Mouse (Mus musculus) hindbrain, embryonic 12.5 days (tissue): ENCODE measurements around the gene Rcc2. TPM values are rescaled to one million over a fixed set of nuclear protein-coding genes. Genes with fewer than 3 reads are reported as not detected.

Experiments used
- ATAC-seq: fragments of 200-750 bp; cut with Nextera tagmentation; 2 replicates; pipeline ENCODE4 v1.8.0; 2017; ENCODE audit warnings: moderate TSS enrichment; ENCODE audit not compliant: low FRiP score
- H3K27ac ChIP-seq: fragments of 300-500 bp; sonication (generic); 2 replicates; pipeline ENCODE4 v1.5.1; 2016; ENCODE audit warnings: mild to moderate bottlenecking
- H3K27me3 ChIP-seq: fragments of 300-500 bp; sonication (generic); 2 replicates; pipeline ENCODE4 v1.6.1; 2016; ENCODE audit warnings: mild to moderate bottlenecking
- H3K36me3 ChIP-seq: fragments of 300-500 bp; sonication (generic); 2 replicates; pipeline ENCODE4 v1.6.1; 2016; ENCODE audit warnings: mild to moderate bottlenecking
- H3K4me1 ChIP-seq: fragments of 300-500 bp; sonication (generic); 2 replicates; pipeline ENCODE4 v1.6.1; 2016
- H3K4me2 ChIP-seq: fragments of 300-500 bp; sonication (generic); replicated peaks from 2 replicates; pipeline ENCODE4 v1.6.1; 2016; ENCODE audit warnings: mild to moderate bottlenecking
- H3K4me3 ChIP-seq: fragments of 300-500 bp; sonication (generic); 2 replicates; pipeline ENCODE4 v1.5.1; 2016; ENCODE audit warnings: mild to moderate bottlenecking
- H3K9ac ChIP-seq: fragments of 300-500 bp; sonication (generic); 2 replicates; pipeline ENCODE4 v1.6.1; 2016; ENCODE audit warnings: mild to moderate bottlenecking, moderate library complexity
- H3K9me3 ChIP-seq: fragments of 300-500 bp; sonication (generic); replicated peaks from 2 replicates; pipeline ENCODE4 v1.6.1; 2016; ENCODE audit warnings: mild to moderate bottlenecking
- WGBS: fragments of 180-500 bp; shearing (Covaris S2); methylation state at CpG from one replicate; pipeline ENCODE4 v1.1.7; 2016; 5-methylcytosine and 5-hydroxymethylcytosine counted together
- polyA plus RNA-seq: library from polyadenylated mRNA; unstranded; fragments of >200 nt; fragmentation: Nextera tagmentation; extraction: Ambion mirVana; gene quantifications from 2 replicates; pipeline ENCODE4 v1.2.1, GENCODE M21; 2016

The Rcc2 gene
- polyA plus RNA-seq, 1 experiment from 2014 or later = 97.8 TPM

DNA sequence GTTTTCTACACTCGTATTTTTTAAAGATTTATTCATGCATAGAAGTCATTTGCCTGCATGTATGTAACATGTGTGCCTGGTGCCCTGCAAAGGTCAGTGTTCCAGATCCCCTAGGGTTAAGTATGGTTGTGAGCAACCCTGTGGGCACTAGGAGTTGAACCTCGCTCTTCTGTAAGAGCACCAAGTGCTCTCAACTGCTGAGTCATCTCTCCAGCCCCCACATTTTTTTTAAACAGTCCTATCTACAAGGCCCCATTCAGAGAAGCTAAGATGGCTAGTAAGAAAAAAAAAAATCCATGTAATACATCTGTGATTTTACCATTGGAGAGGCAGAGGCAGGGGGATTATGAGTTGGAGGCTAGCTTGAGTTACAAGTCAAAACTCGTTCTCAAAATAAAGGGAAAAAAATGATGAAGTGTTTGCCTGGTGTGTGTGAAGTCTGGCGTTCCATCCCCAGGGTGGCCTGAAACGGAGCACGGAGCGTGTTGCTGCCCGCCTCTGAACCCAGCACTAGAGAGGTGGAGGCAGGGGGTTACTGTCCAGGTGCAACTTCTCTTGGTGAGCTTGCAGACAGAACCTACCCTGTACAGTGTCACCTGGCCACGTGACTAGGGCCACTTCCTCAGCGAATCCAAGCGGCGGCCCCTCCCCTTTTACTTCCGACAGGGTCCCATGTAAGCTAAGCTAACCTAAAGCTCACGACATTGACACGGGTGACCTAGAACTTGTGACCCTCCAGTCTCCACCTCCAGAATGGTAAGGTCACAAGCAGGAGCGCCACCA lies 10.3 kb upstream of the Rcc2 start:
- WGBS = 74% methylated on average over 16 of the region's 16 CpGs
- Histone ChIP-seq H3K4me2 (no peak overlapping the region), H3K4me1 (peaks cover 1% of the 10 kb centered on the region; the same call in 1 of the 2 replicates), H3K9ac (no peak overlapping the region), H3K27me3 (peaks cover 7% of the 10 kb centered on the region; the same call in 1 of the 2 replicates), H3K4me3 (no peak overlapping the region), H3K9me3 (no peaks in the 10 kb centered on the region), H3K36me3 (no peaks in the 10 kb centered on the region), H3K27ac (no peak overlapping the region)
- ATAC-seq = no peak

DNA sequence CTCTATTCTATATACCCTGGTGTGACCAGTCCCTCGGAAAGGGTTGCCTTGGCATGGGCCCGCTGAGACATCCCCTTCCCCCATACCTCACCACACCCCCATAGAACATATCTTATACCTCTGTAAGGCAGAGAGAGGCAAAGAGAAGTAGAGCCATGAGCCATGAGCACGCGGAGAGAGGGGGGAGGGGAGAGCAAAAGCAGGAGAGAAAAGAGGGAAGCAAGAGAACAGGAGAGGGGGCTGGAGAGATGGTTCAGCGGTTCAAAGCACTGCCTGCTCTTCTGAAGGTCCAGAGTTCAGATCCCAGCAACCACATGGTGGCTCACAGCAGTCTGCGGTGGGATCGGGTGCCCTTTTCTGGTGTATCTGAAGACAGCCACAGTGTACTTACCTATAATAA lies 8.9 kb upstream of the Rcc2 start:
- Histone ChIP-seq H3K27me3 (peaks cover 6% of the 10 kb centered on the region; the same call in 1 of the 2 replicates), H3K4me2 (no peak overlapping the region), H3K9ac (no peak overlapping the region), H3K4me1 (no peaks in the 10 kb centered on the region), H3K4me3 (no peak overlapping the region), H3K27ac (no peak overlapping the region), H3K36me3 (no peaks in the 10 kb centered on the region), H3K9me3 (no peaks in the 10 kb centered on the region)
- ATAC-seq = no peak
- 60% methylated on average over 7 of the region's 7 CpGs for WGBS

DNA sequence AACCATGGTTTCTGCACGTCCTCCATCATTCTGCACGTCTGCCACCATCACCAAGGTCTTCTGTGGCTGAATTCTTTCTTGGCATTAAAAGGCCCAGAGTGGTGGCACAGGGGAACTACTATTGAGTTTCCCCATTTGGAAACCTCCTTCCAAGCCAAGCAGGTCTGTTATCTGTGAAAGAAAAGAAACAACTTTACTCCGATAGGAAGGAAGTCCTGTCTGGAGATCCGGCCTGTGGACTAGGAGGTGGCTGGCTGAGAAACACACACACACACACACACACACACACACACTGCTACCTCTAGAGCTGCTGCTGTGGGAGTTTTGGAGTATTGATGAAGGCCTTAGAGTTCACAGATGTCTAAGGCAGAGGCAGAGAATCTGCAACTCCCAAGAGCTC lies 6.8 kb upstream of the Rcc2 start:
- no peak for ATAC-seq
- Histone ChIP-seq H3K27ac (no peak overlapping the region), H3K9me3 (no peaks in the 10 kb centered on the region), H3K36me3 (no peaks in the 10 kb centered on the region), H3K4me3 (no peak overlapping the region), H3K4me2 (no peak overlapping the region), H3K9ac (no peak overlapping the region), H3K4me1 (no peaks in the 10 kb centered on the region), H3K27me3 (peaks cover 12% of the 10 kb centered on the region)
- WGBS = 86% methylated on average over 4 of the region's 4 CpGs

DNA sequence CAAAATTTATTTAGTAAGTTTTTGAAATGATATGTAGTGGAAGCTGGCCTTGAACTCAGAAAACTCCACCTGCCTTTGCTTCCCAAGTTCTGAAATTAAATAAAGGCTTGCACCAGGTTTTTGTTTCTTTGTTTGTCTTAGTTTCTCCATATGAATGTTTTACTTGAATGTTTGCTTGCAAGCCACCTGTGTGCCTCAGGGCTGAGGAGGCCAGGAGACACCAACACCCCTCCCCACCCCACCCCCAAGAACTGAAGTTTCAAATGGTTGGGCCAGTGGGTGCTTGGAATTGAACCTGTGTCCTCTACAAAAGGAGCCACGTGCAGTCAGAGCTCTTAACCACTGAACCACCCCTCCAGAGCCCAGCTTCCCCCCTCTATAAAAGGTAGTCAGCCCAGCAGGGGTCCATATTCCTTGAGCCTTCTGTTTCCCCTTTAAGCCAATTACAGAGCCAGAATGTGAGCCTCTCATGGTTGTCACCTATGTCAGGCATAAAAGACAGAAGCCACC lies 5.7 kb upstream of the Rcc2 start:
- peaks cover 23% of the 10 kb centered on the region for H3K27me3 ChIP-seq

DNA sequence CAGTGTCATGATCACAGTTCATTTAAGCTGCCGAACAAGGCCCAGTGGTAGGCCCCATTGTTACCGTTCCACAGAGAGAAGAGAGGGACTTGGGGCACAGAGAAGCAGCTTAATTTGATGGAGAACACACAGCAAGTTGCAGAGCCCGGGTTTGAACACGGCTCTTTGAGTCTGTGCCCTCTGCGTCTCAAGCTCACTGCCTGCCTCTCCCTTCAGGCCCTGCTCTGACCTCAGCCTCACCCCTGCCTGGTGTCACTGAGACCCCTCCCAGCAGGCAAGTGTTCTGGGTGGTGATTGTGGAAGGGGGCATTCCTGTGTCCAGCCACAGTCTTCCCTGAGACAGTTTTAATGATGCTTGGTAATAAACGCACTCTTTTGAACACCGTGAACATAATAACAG lies 5.2 kb upstream of the Rcc2 start:
- no peaks in the 10 kb centered on the region for H3K36me3 ChIP-seq
- no peak overlapping the region for H3K9ac ChIP-seq
- H3K4me1 ChIP-seq = peaks cover 9% of the 10 kb centered on the region
- WGBS = 73% methylated on average over 7 of the region's 7 CpGs
- H3K9me3 ChIP-seq = no peaks in the 10 kb centered on the region
- H3K27ac ChIP-seq = no peak overlapping the region
- no peak overlapping the region for H3K4me2 ChIP-seq
- H3K4me3 ChIP-seq = no peak overlapping the region
- no peak for ATAC-seq
- peaks cover 29% of the 10 kb centered on the region for H3K27me3 ChIP-seq

More for the DNA sequence above, 5.7 kb upstream of the Rcc2 start:
- no peaks in the 10 kb centered on the region for H3K9me3 ChIP-seq
- ATAC-seq = no peak
- H3K4me2 ChIP-seq = no peak overlapping the region
- H3K27ac ChIP-seq = no peak overlapping the region
- H3K36me3 ChIP-seq = no peaks in the 10 kb centered on the region
- H3K4me1 ChIP-seq = peaks cover 4% of the 10 kb centered on the region
- no peak overlapping the region for H3K9ac ChIP-seq
- H3K4me3 ChIP-seq = no peak overlapping the region
- WGBS = 25% methylated on average over 1 of the region's 1 CpGs

DNA sequence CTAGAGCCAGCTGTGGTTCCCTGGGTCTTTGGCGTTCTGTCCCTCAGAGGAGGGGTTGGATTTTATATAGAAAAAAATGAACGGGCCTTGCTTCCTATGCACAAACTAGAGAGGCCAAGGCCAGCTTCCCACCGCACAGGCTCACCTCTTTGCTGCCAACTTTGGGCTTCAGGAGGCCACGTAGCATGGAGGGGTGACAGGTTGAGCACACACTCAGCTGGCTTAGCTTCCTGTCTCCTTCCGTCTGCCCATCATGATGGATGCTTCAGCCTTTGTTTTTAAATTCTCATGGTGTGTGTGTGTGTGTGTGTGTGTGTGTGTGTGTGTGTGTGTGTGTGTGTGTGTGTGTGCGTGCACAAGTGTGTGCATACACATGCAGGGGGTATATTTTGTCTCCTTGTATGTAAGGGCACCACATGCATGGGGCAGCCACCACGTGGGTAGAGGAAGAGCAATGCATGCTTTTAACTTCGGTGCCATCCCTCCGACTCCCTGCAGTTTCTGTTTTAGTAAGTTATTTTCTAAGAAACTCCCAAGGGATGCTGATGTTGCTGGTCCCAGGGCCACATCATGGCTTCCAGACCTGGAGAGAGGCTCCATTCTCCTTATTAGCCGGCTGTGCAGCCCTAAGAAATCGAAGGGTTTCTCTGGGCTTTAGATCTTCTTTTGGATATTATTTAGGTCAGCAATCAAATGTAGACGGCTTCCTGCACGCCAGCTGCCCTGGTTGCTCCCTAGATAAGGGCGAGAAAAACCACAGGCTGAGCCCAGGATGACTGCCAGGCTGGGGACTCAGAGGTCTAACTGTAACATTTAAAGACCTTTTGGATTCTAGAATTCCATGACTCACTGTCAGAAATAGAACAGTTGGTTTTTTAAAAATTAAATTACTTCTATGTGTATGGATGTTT lies 4.4 kb upstream of the Rcc2 start:
- Histone ChIP-seq H3K36me3 (no peaks in the 10 kb centered on the region), H3K9me3 (no peaks in the 10 kb centered on the region), H3K4me1 (peaks cover 14% of the 10 kb centered on the region), H3K27me3 (peaks cover 34% of the 10 kb centered on the region), H3K4me3 (no peak overlapping the region), H3K4me2 (no peak overlapping the region), H3K9ac (no peak overlapping the region), H3K27ac (no peak overlapping the region)
- WGBS = 80% methylated on average over 13 of the region's 14 CpGs
- ATAC-seq = no peak

DNA sequence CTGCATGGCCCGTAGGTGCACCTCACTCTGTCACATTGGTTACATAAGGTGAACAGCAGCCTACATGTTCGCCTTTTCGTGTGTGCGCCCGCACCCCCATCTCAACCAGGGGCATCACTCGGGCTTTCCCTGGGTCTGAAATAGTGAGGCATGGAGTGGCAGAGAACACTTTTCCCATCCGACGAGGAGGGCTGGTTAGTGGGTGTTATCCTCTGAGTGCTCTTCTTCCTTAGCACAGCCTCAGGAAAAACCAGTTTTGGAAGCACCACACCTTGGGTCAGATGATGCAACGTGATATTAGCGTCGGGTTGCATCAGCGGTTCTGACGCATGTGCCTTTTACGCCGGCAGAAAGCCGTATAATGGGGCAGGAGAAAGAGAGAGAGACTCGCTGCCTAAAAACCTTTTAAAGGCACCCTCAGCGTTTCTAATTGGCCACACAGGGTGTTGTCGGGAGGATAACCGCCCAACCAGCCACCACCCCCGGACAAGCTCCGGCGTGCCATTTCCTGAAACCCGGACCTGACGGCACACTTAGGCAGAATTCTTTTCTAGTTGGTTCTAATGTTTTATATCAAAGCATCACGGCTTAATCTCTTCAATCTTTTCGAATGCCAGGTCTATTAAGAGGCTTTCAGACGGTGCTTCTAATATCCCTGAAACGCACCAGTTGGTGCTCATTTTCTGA lies 757 bp upstream of the Rcc2 start:
- Histone ChIP-seq H3K9ac (no peak overlapping the region), H3K36me3 (peaks cover 5% of the 10 kb centered on the region; the same call in 1 of the 2 replicates), H3K4me2 (peak overlapping the region; percentile 60), H3K27me3 (peaks cover 30% of the 10 kb centered on the region), H3K27ac (no peak overlapping the region), H3K4me1 (peaks cover 31% of the 10 kb centered on the region), H3K9me3 (no peaks in the 10 kb centered on the region), H3K4me3 (peak overlapping the region; percentile 24)
- WGBS = 7% methylated on average over 29 of the region's 29 CpGs
- no peak for ATAC-seq

DNA sequence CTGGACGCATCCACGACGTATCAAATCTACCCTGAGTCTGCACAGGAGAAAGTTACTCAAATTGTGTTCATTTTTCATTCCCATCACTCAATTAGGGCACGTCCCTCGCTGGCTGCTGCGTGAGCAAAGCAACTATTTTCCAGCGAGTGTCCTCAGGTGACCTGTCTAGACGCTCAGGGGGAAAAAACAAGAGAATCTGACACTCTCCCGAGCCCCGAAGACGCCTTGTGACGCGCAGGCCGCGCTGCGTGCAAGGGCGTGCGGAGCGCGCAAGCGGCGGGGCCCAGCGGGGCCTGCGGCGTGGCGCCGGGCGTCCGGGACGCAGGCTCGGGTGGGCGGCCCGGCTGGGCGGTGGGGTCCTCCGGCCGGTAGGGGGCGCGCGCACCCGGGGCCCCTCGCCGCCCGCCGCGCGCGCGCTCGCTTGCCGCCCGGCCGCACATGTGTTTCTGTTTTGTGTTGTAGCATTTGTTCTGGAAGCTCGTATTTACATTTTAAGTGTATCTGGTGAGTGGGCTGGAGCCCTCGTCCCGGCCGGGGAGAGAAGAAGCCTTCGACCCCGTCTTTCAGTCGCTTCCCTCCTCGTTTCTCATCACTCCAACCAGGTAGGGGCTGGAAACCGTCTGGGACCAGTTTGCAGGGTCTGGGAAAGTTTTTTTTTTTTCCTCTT lies 841 bp downstream of the Rcc2 start:
- H3K4me3 ChIP-seq = peak overlapping the region; percentile 82
- H3K9ac ChIP-seq = peak overlapping the region; percentile 96
- H3K4me1 ChIP-seq = peaks cover 34% of the 10 kb centered on the region
- peaks cover 14% of the 10 kb centered on the region for H3K36me3 ChIP-seq
- peak overlapping the region; percentile 98 for H3K27ac ChIP-seq
- under 1% methylated on average over 61 of the region's 61 CpGs for WGBS
- H3K4me2 ChIP-seq = peak overlapping the region; percentile 60
- no peaks in the 10 kb centered on the region for H3K9me3 ChIP-seq
- peak; percentile 60; the same call in 1 of the 2 replicates for ATAC-seq
- H3K27me3 ChIP-seq = peaks cover 30% of the 10 kb centered on the region

DNA sequence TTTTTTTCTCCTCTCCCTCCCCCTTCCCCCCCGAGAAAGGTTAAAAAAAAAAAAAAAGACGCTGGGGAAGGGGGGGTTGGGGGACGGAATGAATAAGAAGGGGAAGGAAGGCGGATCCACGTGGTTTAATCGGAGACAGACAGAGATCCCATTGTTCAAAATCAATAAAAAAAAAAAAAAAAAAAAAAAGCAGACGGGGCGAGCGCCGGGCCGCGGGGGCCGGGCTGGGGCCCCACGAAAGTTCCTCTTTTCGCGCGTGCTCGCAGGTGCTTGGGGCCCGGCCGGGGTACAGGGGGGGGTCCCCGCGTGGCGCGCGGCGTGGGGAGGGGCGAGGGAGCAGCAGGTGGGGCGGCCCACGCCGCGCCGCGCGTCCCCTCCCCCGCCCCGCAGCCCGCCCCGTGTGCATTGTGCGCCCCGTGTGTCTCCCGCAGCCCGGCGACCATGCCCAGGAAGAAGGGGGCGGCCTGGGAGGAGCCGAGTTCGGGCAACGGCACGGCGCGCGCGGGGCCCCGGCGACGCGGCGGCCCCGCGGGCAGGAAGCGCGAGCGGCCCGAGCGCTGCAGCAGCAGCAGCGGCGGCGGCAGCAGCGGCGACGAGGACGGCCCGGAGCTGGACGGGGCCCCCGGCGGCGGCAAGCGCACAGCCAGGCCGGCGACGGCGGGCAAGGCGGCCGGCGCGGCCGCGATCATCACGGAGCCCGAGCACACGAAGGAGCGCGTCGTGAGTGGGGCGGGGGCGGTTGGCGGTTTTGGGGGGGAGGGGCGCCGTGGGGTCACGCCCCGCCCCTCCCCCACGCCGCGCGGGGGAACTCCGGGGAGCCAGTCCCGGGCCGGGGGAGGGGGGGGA lies 1.6 kb downstream of the Rcc2 start:
- Histone ChIP-seq H3K27me3 (peaks cover 30% of the 10 kb centered on the region), H3K4me1 (peaks cover 37% of the 10 kb centered on the region), H3K9me3 (no peaks in the 10 kb centered on the region), H3K4me3 (peak overlapping the region; percentile 82), H3K27ac (peak overlapping the region; percentile 98), H3K36me3 (peaks cover 20% of the 10 kb centered on the region), H3K4me2 (peak overlapping the region; percentile 60), H3K9ac (peak overlapping the region; percentile 96)
- ATAC-seq = peak; percentile 12; the same call in 1 of the 2 replicates
- under 1% methylated on average over 49 of the region's 107 CpGs for WGBS

DNA sequence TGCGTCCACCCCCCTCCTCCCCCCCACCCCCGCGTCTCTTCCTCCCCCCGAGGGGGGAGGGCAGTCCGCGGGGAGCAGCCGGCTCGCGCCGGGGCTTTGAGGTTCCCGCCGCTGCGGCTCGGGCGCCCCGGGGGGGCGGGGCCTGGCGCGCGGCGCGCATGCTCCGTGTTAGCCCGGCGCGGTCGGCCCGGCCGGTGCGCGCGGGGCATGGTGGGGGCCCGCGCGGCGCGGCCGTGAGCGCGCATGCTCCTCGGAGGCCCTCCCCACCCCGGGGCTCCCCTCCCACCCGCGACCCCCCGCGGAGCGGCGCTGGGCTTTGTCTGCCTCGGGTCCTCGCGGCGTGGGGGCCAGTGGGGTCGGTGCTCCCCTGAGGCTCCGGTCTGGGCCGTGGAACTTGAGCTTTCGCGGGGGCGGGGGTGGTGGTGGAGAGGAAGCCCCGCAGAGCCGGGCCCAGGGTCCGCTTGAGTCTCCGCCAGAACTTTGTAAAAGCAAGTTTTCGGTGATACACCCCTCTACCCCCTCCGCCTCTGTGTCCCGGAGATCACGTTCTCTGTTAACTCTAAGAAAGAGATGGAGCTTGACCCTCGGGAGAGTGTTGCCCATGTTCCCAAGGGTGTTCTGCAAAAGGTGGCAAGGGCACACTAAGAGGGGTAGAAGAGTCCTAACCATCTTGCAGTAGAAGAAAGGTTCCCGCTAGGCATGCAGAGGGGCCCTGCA lies 2.4 kb downstream of the Rcc2 start:
- Histone ChIP-seq H3K4me3 (peak overlapping the region; percentile 82), H3K4me2 (peak overlapping the region; percentile 60), H3K27me3 (peaks cover 28% of the 10 kb centered on the region), H3K9me3 (no peaks in the 10 kb centered on the region), H3K36me3 (peaks cover 26% of the 10 kb centered on the region), H3K4me1 (peaks cover 43% of the 10 kb centered on the region), H3K9ac (peak overlapping the region; percentile 96), H3K27ac (peak overlapping the region; percentile 98)
- peak; percentile 84 for ATAC-seq
- 1% methylated on average over 32 of the region's 68 CpGs for WGBS
